Mouse (Mus musculus) ES-Bruce4 (cell line): ENCODE results near the gene Gif. TPM values are rescaled to one million over a fixed set of nuclear protein-coding genes. Genes with fewer than 3 reads are reported as not detected.

Experiments used
- H3K27ac ChIP-seq: 2 replicates; pipeline ENCODE4 v1.5.1; 2012; ENCODE audit warnings: low read length, inconsistent platforms; ENCODE audit not compliant: insufficient read depth
- H3K27me3 ChIP-seq: 2 replicates; pipeline ENCODE4 v1.6.1; 2012; ENCODE audit warnings: mild to moderate bottlenecking, low read length, inconsistent platforms; ENCODE audit not compliant: control insufficient read depth, poor library complexity, insufficient read depth, severe bottlenecking
- H3K36me3 ChIP-seq: 2 replicates; pipeline ENCODE4 v1.6.1; 2012; ENCODE audit warnings: inconsistent platforms, mild to moderate bottlenecking, low read length, moderate library complexity; ENCODE audit not compliant: control insufficient read depth, poor library complexity, insufficient read depth, severe bottlenecking
- H3K4me1 ChIP-seq: one replicate; pipeline ENCODE4 v1.8.1; 2011; ENCODE audit warnings: low read length; ENCODE audit not compliant: control insufficient read depth, insufficient read depth
- H3K4me3 ChIP-seq: 2 replicates; pipeline ENCODE4 v1.5.1; 2011; ENCODE audit warnings: low read depth, mild to moderate bottlenecking, low read length
- H3K9ac ChIP-seq: 2 replicates; pipeline ENCODE4 v1.6.1; 2012; ENCODE audit warnings: low read depth, mild to moderate bottlenecking, inconsistent platforms; ENCODE audit not compliant: poor library complexity, severe bottlenecking
- H3K9me3 ChIP-seq: replicated peaks from 2 replicates; pipeline ENCODE4 v1.6.1; 2012; ENCODE audit warnings: mild to moderate bottlenecking, low read length, inconsistent platforms; ENCODE audit not compliant: control insufficient read depth, poor library complexity, insufficient read depth, severe bottlenecking
- CTCF ChIP-seq: IDR thresholded peaks from one replicate; pipeline ENCODE4 v1.8.1; 2011; ENCODE audit warnings: low read depth, low read length
- EP300 ChIP-seq: IDR thresholded peaks from 2 replicates; pipeline ENCODE4 v1.6.1; 2011; ENCODE audit warnings: low read depth, low read length; ENCODE audit not compliant: insufficient read depth
- POLR2A ChIP-seq: IDR thresholded peaks from one replicate; pipeline ENCODE4 v1.8.1; 2011; ENCODE audit warnings: low read length; ENCODE audit not compliant: insufficient read depth
- polyA plus RNA-seq: library from polyadenylated mRNA; stranded (reverse); fragments of >200 nt; gene quantifications from 2 replicates; pipeline ENCODE4 v1.2.4, GENCODE M21; 2011; ENCODE audit warnings: low read depth; ENCODE audit not compliant: missing spikeins, insufficient read depth, insufficient read length

Gif gene
- polyA plus RNA-seq, 1 experiment: not detected

GRCm38 (mm10) chr19:11800531-11801315 is 53.4 kb downstream of the Gif start:
- Histone ChIP-seq H3K4me1 (peaks cover 5% of the 10 kb centered on the region), H3K27ac (no peak overlapping the region), H3K27me3 (no peaks in the 10 kb centered on the region), H3K36me3 (peaks cover 11% of the 10 kb centered on the region; the same call in 1 of the 2 replicates), H3K9ac (no peak overlapping the region), H3K9me3 (no peaks in the 10 kb centered on the region), H3K4me3 (no peak overlapping the region)
- TF ChIP-seq POLR2A: no peak
- TF ChIP-seq CTCF: peak; percentile 27
- no peak for TF ChIP-seq EP300

GRCm38 (mm10) chr19:11804423-11804822 is 57.1 kb downstream of the Gif start:
- Histone ChIP-seq H3K27me3 (no peaks in the 10 kb centered on the region), H3K4me1 (peaks cover 12% of the 10 kb centered on the region), H3K9me3 (no peaks in the 10 kb centered on the region), H3K9ac (no peak overlapping the region), H3K4me3 (no peak overlapping the region), H3K27ac (peak overlapping the region; percentile 78), H3K36me3 (peaks cover 11% of the 10 kb centered on the region; the same call in 1 of the 2 replicates)
- TF ChIP-seq CTCF (no peak), EP300 (no peak), POLR2A (no peak)

GRCm38 (mm10) chr19:11807251-11807650 is 59.9 kb downstream of the Gif start:
- H3K27ac ChIP-seq: peak overlapping the region; percentile 67

GRCm38 (mm10) chr19:11807822-11808221 is 60.5 kb downstream of the Gif start:
- no peaks in the 10 kb centered on the region for H3K9me3 ChIP-seq
- peaks cover 2% of the 10 kb centered on the region; the same call in 1 of the 2 replicates for H3K36me3 ChIP-seq
- peak overlapping the region; percentile 67; the same call in 1 of the 2 replicates for H3K27ac ChIP-seq
- peaks cover 17% of the 10 kb centered on the region for H3K4me1 ChIP-seq
- H3K4me3 ChIP-seq: no peak overlapping the region
- H3K27me3 ChIP-seq: no peaks in the 10 kb centered on the region
- no peak overlapping the region for H3K9ac ChIP-seq
- TF ChIP-seq EP300: peak; percentile 54; the same call in 1 of the 2 replicates
- no peak for TF ChIP-seq POLR2A

More at GRCm38 (mm10) chr19:11807251-11807650, 59.9 kb downstream of the Gif start:
- no peak overlapping the region for H3K4me3 ChIP-seq
- H3K9ac ChIP-seq: no peak overlapping the region
- H3K4me1 ChIP-seq: peaks cover 17% of the 10 kb centered on the region
- H3K36me3 ChIP-seq: peaks cover 7% of the 10 kb centered on the region; the same call in 1 of the 2 replicates
- no peaks in the 10 kb centered on the region for H3K27me3 ChIP-seq
- TF ChIP-seq POLR2A: no peak
- no peak for TF ChIP-seq CTCF
- TF ChIP-seq EP300: no peak
- H3K9me3 ChIP-seq: no peaks in the 10 kb centered on the region

- TF ChIP-seq CTCF (no peak), POLR2A (no peak), EP300 (no peak)
- no peak overlapping the region for H3K9ac ChIP-seq
- H3K36me3 ChIP-seq: peaks cover under 1% of the 10 kb centered on the region; the same call in 1 of the 2 replicates
- H3K27ac ChIP-seq: peak overlapping the region; percentile 67; the same call in 1 of the 2 replicates
- peaks cover 17% of the 10 kb centered on the region for H3K4me1 ChIP-seq
- H3K9me3 ChIP-seq: no peaks in the 10 kb centered on the region
- H3K4me3 ChIP-seq: no peak overlapping the region
- H3K27me3 ChIP-seq: no peaks in the 10 kb centered on the region
These were observed 61.1 kb downstream of the Gif start for GRCm38 (mm10) chr19:11808452-11808851.
